Mouse (Mus musculus) monocyte, adult 5-6 weeks (primary cell): ENCODE data around the gene Cck. TPM values are rescaled to one million over a fixed set of nuclear protein-coding genes. Genes with fewer than 3 reads are reported as not detected.
"Not testable (repeated sequence)": the region's sequence is repeated elsewhere in the genome, so short reads cannot be mapped to it uniquely, and the experiment has no call there.

ENCODE experiments used
- ATAC-seq: fragments of 153-309, 156-312 bp; replicated peaks from 2 replicates; pipeline ENCODE4 v1.8.0; 2017; ENCODE audit warnings: mild to moderate bottlenecking; ENCODE audit not compliant: low TSS enrichment, insufficient number of reproducible peaks, severe bottlenecking, poor library complexity, low FRiP score
- total RNA-seq: library from RNA; stranded (forward); fragments of 200-1000, 200-491, 200-594 nt; gene quantifications from 3 replicates; pipeline ENCODE4 v1.2.3, GENCODE M21; 2017

The Cck gene
- total RNA-seq, 1 experiment from 2014 or later = not detected

DNA sequence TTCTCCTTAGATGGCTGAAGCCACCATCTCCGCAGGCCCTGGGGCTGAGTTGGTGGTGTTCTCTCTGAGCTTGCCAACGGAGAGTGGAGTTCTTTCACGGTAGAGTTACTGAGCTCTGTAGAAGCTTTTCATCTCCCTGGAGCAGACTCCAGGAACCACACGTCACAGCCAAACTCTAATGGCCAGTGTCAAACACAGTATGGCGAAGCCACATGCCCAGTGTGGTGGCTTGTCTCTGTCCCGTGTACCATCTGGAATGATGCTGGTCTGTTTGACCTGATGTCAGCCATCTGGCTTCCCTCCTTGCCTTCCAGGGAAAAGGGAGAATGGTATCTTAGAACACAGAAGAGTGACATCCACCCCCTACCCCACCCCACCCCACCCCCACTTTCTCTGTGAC is 25.8 kb downstream of the Cck start:
- no peak for ATAC-seq

DNA sequence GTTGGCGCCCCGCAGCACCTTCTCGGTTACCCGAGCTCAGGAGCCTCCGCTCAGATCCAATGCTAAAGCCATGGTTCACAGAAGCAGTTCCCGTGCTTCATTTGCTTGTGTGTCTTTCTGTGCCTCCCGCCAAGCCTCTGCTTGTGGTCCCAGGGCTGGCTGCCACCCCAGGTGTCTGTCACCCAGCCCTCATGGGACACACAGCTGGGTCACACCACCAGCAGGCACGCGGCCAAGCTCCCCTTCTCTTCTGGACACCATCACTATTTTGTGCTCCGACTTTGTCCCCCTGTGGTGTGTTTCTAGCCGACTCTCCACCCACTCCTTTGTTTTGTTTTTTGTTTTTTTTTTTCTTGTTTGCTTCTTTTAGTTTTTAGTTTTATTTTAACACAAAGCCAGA is 28.0 kb downstream of the Cck start:
- no peak for ATAC-seq

DNA sequence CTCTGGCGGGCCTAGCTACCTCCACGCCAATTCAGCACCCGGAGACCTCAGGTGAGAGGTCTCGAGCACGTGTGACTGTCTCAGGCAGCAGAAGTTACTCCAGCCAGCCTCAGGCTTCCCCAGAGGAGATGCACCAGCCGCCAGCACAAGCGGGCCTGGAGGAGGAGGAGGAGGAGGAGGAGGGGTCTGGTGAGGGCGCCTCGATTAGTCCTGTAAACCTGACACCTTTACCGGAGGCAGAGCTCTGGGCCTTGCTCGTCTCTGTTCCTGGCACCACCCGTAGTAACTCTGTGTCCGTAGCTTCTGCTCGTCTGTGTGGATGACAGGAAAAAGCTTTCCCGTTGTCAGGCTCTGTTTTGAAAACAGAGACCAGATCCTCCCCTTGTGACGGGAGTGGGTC is 35.0 kb downstream of the Cck start:
- no peak for ATAC-seq

DNA sequence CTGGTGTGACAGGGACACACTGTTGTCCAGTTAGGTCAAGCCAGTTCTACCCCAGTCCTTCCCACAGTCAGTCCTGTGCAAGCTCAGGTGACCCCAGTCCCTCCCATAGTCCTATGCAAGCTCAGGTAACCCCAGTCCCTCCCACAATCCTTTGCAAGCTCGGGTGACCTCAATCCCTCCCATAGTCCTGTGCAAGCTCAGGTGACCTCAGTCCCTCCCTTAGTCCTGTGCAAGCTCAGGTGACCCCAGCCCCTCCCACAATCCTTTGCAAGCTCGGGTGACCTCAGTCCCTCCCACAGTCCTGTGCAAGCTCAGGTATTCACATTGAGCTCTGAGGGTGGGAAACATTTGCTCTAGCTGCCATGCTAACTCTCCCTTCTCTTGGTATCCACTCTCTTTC is 35.5 kb downstream of the Cck start:
- no peak for ATAC-seq

DNA sequence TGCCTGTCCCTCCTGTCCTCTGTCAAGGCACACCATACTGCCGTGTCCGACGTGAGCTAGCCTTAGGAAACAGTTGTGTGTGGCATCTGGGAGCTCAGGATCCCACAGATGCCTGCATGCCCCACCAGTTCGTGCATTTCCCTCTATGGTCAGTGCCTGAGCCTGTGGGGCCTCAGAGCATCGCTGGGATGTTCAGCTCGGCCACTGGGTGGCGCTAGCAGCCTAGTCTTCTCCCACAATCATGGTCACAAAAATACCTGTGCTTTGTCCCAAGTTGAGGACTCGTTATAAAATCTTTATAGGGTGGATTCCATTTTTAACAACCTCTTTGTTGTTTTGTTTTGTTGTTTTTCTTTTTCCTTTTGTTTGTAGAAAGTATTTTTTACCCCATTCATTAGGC is 37.0 kb downstream of the Cck start:
- ATAC-seq = no peak; the same call in 1 of the 2 replicates

DNA sequence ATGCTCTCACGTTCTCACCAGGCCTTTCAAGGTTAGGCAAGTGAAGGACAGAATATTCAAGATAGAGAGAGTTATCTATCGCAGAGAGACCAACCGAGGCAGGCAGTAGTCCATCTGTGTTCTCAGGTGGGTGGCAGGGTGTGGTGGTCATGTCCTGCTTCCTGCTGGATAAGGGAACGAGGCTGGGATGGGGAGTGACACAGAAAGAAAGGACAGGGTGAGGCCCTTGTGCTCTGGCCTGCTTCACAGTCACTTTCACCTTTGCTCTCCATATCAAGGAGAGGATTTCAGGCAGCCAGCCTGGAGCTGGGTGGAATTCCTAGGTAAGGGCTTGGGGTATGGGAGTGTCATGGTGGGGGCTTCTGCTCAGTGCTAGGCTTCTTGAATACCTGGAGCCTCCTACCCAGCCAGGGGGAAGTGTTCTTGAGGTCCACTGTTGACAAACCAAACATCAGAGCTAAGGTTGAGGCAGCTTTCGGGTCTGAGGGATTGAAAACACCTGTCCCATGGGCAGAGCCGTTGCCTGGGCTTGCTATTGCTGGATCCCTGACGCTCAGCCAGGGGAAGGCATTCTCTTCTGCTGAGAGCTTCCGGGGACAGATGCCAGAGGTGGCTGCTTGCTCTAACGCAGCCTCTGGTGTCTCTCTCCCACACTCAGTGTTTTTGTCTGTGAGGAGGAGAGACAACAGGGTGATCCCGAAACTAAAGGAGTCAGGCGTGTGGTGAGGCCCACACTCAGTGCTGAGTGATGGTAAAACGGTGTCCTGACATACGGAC is 38.6 kb downstream of the Cck start:
- ATAC-seq = no peak

DNA sequence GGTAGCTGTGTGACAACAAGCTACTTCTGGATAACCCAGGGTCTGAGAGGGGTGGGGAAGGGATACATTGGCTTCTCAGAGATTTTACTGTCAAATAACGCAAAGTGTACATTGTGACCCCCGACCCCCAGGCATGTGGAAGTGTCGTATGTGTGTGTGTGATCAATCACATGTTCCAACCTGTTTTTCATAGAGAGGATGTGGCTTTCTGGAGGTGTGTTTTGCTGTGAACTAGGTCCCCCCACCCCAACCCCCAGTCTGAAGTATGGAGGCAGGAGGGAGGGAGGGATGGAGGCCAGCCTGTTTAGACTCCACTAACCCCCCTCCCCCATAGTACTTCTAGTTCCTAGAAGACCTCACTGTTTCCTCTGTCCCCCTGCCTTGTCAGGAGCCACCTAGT is 40.6 kb downstream of the Cck start:
- ATAC-seq = no peak

DNA sequence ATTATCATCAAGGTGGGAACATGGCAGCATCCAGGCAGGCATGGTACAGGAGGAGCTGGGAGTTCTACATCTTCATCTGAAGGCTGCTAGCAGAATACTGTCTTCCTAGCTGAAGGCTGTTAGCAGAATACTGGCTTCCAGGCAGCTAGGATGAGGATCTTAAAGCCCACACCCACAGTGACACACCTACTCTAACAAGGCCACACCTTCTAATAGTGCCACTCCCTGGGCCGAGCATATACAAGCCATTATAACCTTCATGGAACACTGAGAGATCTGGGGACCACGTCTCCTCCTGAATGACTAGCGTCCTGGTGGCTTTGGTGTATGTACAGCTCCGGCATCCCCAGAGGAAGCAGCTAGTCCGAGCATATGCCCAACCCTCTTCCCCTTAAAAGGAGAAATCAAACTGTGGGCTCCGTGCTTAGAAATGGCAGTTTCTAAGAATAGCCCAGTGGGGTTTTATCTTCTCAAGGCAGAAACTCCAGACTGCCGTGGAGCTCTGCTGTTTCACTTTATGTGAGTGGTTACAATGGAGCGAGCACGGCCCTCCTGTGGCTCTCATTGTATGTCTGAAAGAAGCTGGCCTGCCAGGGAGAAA is 43.1 kb downstream of the Cck start:
- not testable (repeated sequence) for ATAC-seq

DNA sequence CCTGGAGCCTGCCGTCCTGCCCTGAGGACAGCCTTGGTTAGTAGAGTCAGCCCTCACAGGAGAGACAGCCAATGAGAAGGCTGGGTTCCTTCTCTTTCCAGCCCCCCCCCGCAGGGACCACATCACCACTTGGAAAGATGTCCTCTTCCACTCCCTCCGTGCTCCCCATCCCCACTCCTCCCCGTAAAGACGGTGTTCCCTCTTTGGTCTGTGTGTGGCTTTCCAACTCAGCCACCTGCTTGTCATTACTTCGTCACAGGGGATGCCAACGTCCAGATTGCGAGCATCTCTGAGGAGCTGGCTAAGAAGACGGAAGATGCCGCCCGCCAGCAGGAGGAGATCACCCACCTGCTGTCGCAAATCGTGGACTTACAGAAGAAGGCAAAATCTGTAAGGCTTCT is 49.1 kb downstream of the Cck start:
- no peak for ATAC-seq

DNA sequence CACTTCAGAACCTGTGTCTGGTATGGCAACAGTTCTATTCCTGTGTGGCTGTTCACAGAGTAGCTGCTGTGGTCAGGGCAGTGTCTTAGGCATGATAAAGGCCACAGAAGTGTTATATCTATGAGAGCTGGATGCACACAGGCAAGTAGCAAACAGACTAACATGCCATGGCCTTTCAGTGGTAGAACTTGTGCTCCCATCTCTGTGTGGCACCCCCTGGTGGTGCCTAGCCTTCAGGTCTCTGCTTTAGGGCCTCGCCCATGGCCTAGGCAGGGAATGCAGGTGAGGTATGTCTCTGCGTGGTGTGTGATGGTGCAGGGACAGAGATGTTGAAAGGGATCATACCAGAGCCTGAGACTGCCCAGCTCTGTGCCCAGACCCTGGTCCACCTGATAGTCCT is 50.1 kb downstream of the Cck start:
- no peak for ATAC-seq

DNA sequence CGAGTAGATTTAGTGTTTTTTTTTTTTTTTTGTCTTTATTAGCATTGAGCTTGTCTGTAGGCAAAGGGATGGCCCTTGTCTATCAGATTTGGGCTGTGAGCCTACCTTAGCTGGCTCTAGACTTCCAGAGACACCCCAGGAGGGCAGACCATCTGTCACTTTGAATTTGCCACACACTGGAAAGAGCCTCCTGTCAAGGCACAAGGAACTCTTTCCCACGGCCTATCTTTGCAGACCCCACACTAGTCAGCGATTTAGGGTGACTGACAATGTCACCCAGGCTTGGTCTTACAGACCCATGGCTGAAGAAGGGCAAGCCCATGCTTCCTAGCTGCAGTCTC is 51.2 kb downstream of the Cck start:
- ATAC-seq = no peak

DNA sequence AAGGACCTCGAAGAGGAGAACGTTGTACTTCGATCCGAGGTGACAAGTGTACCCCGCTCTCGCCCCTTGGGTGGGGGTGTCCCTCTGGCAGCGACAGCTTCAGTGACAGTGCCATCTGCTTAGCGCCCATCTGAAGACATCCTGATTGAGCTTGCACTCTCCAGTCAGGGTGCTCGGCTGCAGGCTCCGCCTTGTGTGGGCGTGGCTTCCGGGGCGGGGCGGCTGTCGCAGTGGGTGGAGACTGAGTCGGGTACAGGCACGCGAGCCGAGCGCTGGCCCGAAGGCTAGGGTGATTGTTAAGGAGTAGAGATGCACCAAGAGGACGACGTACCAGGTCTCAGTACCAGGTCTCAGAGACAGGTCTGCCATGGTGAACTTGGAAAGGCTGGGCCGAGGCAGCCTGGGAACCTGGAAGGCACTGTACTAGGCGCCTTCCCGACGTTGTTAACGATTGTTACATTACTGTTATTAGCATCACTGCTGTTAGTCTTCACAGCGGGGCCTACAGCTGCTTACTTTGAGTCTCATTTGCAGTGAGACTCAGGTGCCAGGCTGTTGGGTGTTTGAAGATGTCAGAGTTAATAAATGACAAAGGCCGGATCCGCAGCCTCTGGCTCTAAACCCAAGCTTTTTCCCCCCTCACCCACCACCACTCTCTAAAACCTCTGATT is 51.7 kb downstream of the Cck start:
- ATAC-seq = no peak

DNA sequence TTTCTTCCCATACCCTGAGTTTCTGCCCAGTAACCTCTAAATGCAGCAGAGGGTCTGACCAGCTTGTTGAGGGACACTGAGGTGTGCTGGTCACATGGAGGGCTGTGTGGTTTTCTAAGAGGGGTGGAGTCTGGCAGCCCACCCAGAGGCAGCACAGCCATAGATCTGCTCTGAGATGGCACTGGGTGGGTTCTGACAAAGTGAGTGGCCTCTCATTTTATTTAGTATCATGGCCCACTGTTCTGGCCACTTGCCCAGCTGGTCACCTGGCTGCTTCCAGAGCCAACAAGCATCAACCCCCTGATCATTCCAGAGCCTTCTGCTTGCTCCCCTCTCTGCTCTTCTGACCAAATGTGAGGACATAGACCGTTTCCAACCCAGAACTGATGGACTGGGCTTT is 53.3 kb downstream of the Cck start:
- ATAC-seq = no peak

Other genes starting within 250 kb of the Cck start
- gene Ulk4, start 218.5 kb downstream of the Cck start, total RNA-seq = 1.1 to 7.0 TPM (median 3.2 TPM) in 3 replicates
- gene Trak1, start 198.2 kb downstream of the Cck start, total RNA-seq = 26.0 to 55.3 TPM (median 29.2 TPM) in 3 replicates
- gene Lyzl4, start 146.4 kb upstream of the Cck start, total RNA-seq = not detected in 3 replicates
- gene Vipr1, start 147.0 kb upstream of the Cck start, total RNA-seq = 0.29 to 0.78 TPM (median 0.32 TPM) in 3 replicates
- gene Sec22c, start 209.8 kb upstream of the Cck start, total RNA-seq = 1.1 to 4.3 TPM (median 3.0 TPM) in 3 replicates
- 14.6 to 46.7 TPM (median 28.7 TPM) in 3 replicates for gene Ss18l2, start 214.6 kb upstream of the Cck start, total RNA-seq
- 193 to 365 TPM (median 198 TPM) in 3 replicates for gene Nktr, start 223.5 kb upstream of the Cck start, total RNA-seq